Mouse (Mus musculus): ENCODE results near the gene Sema3e. TPM values are rescaled to one million over a fixed set of nuclear protein-coding genes. Genes with fewer than 3 reads are reported as not detected.

The Sema3e gene
- polyA plus RNA-seq, 1 experiment from 2014 or later, result 1.6 TPM

DNA sequence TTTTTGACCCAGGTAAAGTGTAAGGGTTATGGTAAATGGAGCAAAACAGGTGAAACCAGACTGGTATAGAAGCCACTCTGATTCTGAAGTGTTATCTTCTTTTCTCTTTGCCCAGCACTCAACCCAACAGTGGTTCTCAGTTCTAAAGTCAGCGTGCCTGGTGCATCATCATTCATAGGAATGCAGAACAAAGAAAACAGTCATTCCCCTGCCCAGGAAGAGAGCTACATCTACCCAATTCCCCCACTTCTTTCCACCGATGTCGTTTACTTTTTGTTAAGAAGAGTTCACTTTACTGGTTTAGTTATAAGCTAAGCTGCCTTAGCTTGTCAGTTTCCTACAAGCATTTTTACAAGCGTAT lies 65.5 kb downstream of the Sema3e start:
- H3K4me1 ChIP-seq (replicated peaks; ENCODE audit: control insufficient read depth, insufficient read depth, low read length), result no peaks in the 10 kb centered on the region
- no peak overlapping the region for H3K4me3 ChIP-seq (ENCODE audit: low read depth, low read length)
- no peaks in the 10 kb centered on the region for H3K36me3 ChIP-seq (ENCODE audit: control insufficient read depth, insufficient read depth, low read length)
- H3K27me3 ChIP-seq (replicated peaks; ENCODE audit: control insufficient read depth, insufficient read depth, low read length), result no peaks in the 10 kb centered on the region
- H3K4me2 ChIP-seq (ENCODE audit: low read length), result no peak overlapping the region
- WGBS, result 72% methylated on average over 4 of the region's 4 CpGs
- ATAC-seq (replicated peaks; ENCODE audit: low FRiP score, low TSS enrichment, low read depth) (no peak), DNase-seq (ENCODE audit: low spot score) (no peak)
- no peak overlapping the region for H3K27ac ChIP-seq (ENCODE audit: low read depth)
- no peaks in the 10 kb centered on the region for H3K9me3 ChIP-seq (ENCODE audit: control insufficient read depth, low read length)
- no peak overlapping the region for H3K9ac ChIP-seq (ENCODE audit: low read length)

DNA sequence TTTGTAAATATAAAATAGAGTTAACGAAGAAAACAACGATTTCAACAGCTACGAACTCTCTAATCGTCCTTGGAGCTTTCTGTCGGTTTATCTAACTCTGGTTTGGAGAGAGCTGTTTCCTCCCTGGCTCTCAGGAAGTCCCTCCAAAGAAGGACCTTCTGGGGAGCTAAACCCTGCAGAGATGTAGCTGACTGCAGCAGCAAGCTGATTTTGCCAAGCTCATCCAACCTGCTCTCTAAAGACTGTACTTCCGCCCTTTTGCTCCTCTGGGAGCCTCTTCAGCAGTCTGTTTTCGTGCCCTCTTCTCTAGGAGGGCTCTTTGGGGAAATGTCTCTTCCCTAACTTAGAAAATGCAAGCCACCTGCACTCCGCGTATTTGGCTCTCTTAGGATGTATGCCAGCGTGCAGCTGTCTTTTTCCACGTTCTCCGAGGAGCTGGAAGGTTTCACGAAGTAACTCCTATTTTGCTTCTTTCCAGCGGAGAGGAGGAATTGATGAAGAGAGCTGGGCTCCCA lies 67.2 kb downstream of the Sema3e start:
- no peak overlapping the region for H3K27ac ChIP-seq (ENCODE audit: low read depth)
- no peak overlapping the region for H3K4me3 ChIP-seq (ENCODE audit: low read depth, low read length)
- no peaks in the 10 kb centered on the region for H3K4me1 ChIP-seq (replicated peaks; ENCODE audit: control insufficient read depth, insufficient read depth, low read length)
- peak overlapping the region; percentile 23 for H3K4me2 ChIP-seq (ENCODE audit: low read length)
- no peaks in the 10 kb centered on the region for H3K27me3 ChIP-seq (replicated peaks; ENCODE audit: control insufficient read depth, insufficient read depth, low read length)
- DNase-seq (ENCODE audit: low spot score) (no peak), ATAC-seq (replicated peaks; ENCODE audit: low FRiP score, low TSS enrichment, low read depth) (no peak)
- no peaks in the 10 kb centered on the region for H3K36me3 ChIP-seq (ENCODE audit: control insufficient read depth, insufficient read depth, low read length)
- 48% methylated on average over 14 of the region's 14 CpGs for WGBS
- H3K9me3 ChIP-seq (ENCODE audit: control insufficient read depth, low read length), result no peaks in the 10 kb centered on the region
- H3K9ac ChIP-seq (ENCODE audit: low read length), result no peak overlapping the region

DNA sequence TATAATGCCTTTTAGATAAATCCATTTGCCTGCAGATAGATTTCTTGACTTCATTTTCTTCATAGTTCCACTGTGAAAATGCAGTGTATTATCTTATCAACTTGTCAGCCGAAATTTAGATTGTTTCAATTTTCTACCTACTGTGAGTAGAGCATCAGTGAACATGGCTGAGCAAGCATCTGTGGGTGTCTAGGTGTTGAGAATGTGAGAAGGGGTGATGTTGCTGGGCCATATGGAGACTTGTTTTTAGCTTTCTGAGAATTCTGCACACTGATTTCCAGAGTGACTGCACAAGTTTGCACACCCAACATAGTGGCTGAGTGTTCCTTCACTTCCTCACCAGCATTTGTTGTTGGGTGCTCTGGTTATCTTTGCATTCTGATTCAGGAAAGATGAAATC lies 71.1 kb downstream of the Sema3e start:
- no peaks in the 10 kb centered on the region for H3K36me3 ChIP-seq (ENCODE audit: control insufficient read depth, insufficient read depth, low read length)
- H3K9me3 ChIP-seq (ENCODE audit: control insufficient read depth, low read length), result no peaks in the 10 kb centered on the region
- H3K4me1 ChIP-seq (replicated peaks; ENCODE audit: control insufficient read depth, insufficient read depth, low read length), result no peaks in the 10 kb centered on the region
- no peaks in the 10 kb centered on the region for H3K27me3 ChIP-seq (replicated peaks; ENCODE audit: control insufficient read depth, insufficient read depth, low read length)
- no peak overlapping the region for H3K4me2 ChIP-seq (ENCODE audit: low read length)
- no peak overlapping the region for H3K4me3 ChIP-seq (ENCODE audit: low read depth, low read length)
- DNase-seq (ENCODE audit: low spot score), result no peak
- H3K27ac ChIP-seq (ENCODE audit: low read depth), result no peak overlapping the region
- ATAC-seq (replicated peaks; ENCODE audit: low FRiP score, low TSS enrichment, low read depth), result no peak
- H3K9ac ChIP-seq (ENCODE audit: low read length), result no peak overlapping the region
- 89% methylated on average over 1 of the region's 1 CpGs for WGBS

DNA sequence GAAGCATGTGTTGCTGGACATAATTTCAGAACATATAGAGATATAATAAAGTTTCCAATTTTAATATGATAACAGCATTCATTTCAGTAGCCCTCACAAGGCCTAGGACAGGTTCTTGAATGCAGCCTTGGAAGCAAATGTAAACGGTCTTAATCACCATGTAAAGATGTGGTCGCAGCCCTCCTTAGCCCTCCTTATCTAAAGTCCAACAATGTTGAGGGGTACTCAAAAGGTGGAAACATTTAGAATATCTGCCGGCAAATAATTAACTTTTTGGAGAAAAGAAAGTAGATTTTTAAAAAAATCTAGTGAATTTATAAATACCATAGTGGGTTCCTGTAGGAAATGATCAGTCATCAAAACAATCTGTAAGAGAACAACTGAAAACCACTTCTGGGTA lies 73.6 kb downstream of the Sema3e start:
- DNase-seq (ENCODE audit: low spot score), result no peak
- WGBS, result 73% methylated on average over 3 of the region's 3 CpGs

DNA sequence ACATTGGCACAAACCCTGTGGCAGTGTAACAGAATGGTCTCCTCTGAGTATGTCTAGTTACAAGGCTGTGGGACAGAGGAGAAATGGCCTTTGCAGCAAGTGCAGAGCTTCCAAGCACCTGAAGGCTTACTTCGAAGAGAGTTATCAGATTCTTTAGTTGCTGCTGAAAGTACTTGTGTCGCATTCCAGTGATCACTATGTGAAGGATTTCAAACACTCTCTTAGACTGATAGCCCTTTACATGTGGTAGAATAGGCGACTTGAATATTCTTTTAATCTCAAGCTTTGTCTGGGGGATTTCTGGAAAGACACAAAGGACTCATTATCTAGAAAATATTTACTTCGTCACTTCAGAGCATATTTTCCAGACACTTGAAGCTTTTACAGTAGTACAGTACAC lies 82.3 kb downstream of the Sema3e start:
- no peak for DNase-seq (ENCODE audit: low spot score)
- WGBS, result 75% methylated on average over 4 of the region's 4 CpGs
- Histone ChIP-seq H3K4me2 (ENCODE audit: low read length) (no peak overlapping the region), H3K27me3 (replicated peaks; ENCODE audit: control insufficient read depth, insufficient read depth, low read length) (no peaks in the 10 kb centered on the region), H3K4me1 (replicated peaks; ENCODE audit: control insufficient read depth, insufficient read depth, low read length) (no peaks in the 10 kb centered on the region), H3K27ac (ENCODE audit: low read depth) (no peak overlapping the region), H3K4me3 (ENCODE audit: low read depth, low read length) (no peak overlapping the region), H3K9ac (ENCODE audit: low read length) (no peak overlapping the region), H3K36me3 (ENCODE audit: control insufficient read depth, insufficient read depth, low read length) (no peaks in the 10 kb centered on the region), H3K9me3 (ENCODE audit: control insufficient read depth, low read length) (no peaks in the 10 kb centered on the region)
- no peak for ATAC-seq (replicated peaks; ENCODE audit: low FRiP score, low TSS enrichment, low read depth)

More for the DNA sequence above, 73.6 kb downstream of the Sema3e start:
- H3K27me3 ChIP-seq (replicated peaks; ENCODE audit: control insufficient read depth, insufficient read depth, low read length), result no peaks in the 10 kb centered on the region
- H3K9ac ChIP-seq (ENCODE audit: low read length), result no peak overlapping the region
- no peaks in the 10 kb centered on the region for H3K4me1 ChIP-seq (replicated peaks; ENCODE audit: control insufficient read depth, insufficient read depth, low read length)
- no peaks in the 10 kb centered on the region for H3K9me3 ChIP-seq (ENCODE audit: control insufficient read depth, low read length)
- no peak for ATAC-seq (replicated peaks; ENCODE audit: low FRiP score, low TSS enrichment, low read depth)
- H3K27ac ChIP-seq (ENCODE audit: low read depth), result no peak overlapping the region
- H3K4me3 ChIP-seq (ENCODE audit: low read depth, low read length), result no peak overlapping the region
- no peaks in the 10 kb centered on the region for H3K36me3 ChIP-seq (ENCODE audit: control insufficient read depth, insufficient read depth, low read length)
- no peak overlapping the region for H3K4me2 ChIP-seq (ENCODE audit: low read length)

DNA sequence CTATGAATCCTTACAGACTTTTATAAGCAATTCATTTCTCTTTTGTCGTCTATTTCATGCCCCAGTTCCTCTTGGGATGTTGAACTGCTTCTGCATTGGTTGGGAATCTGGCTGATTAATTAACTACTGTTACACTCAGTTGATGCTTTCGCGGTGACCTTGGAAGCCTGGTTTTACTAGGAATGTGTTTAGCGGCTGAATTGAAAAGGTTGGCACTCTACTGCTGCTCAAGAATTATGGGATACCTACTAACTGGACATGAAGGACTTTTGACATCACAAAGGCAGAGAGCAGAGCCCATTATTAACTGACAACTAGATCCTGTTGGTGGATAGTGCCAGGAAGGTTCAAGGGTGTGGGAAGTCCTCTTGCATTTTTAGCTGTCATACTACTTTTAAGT lies 83.9 kb downstream of the Sema3e start:
- Histone ChIP-seq H3K27me3 (replicated peaks; ENCODE audit: control insufficient read depth, insufficient read depth, low read length) (no peaks in the 10 kb centered on the region), H3K4me1 (replicated peaks; ENCODE audit: control insufficient read depth, insufficient read depth, low read length) (no peaks in the 10 kb centered on the region), H3K9ac (ENCODE audit: low read length) (no peak overlapping the region), H3K36me3 (ENCODE audit: control insufficient read depth, insufficient read depth, low read length) (no peaks in the 10 kb centered on the region), H3K4me3 (ENCODE audit: low read depth, low read length) (no peak overlapping the region), H3K9me3 (ENCODE audit: control insufficient read depth, low read length) (no peaks in the 10 kb centered on the region), H3K4me2 (ENCODE audit: low read length) (no peak overlapping the region), H3K27ac (ENCODE audit: low read depth) (no peak overlapping the region)
- ATAC-seq (replicated peaks; ENCODE audit: low FRiP score, low TSS enrichment, low read depth) (no peak), DNase-seq (ENCODE audit: low spot score) (no peak)
- 92% methylated on average over 4 of the region's 4 CpGs for WGBS

DNA sequence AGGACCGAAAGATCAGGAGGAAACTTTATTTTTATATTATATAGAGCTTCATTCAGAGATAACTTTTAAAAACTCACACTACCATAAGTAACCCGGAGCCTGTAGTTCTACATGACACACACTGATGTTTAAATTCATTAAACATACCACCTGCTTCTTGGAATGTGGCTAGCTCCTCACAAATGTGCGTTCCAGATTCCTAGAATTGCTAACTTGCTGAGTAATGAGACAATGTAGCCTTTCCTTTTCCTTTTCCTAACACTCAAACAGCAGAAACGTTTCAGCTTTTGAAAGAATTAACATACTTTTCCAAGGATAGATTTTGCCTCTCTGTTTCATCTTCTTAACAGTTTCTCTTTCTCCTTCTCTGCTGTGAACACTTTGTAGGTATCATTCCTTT lies 86.3 kb downstream of the Sema3e start:
- DNase-seq (ENCODE audit: low spot score) (no peak), ATAC-seq (replicated peaks; ENCODE audit: low FRiP score, low TSS enrichment, low read depth) (no peak)
- no peak overlapping the region for H3K27ac ChIP-seq (ENCODE audit: low read depth)
- WGBS, result 60% methylated on average over 4 of the region's 4 CpGs
- H3K4me2 ChIP-seq (ENCODE audit: low read length), result no peak overlapping the region
- H3K4me1 ChIP-seq (replicated peaks; ENCODE audit: control insufficient read depth, insufficient read depth, low read length), result no peaks in the 10 kb centered on the region
- no peak overlapping the region for H3K9ac ChIP-seq (ENCODE audit: low read length)
- H3K27me3 ChIP-seq (replicated peaks; ENCODE audit: control insufficient read depth, insufficient read depth, low read length), result no peaks in the 10 kb centered on the region
- H3K36me3 ChIP-seq (ENCODE audit: control insufficient read depth, insufficient read depth, low read length), result no peaks in the 10 kb centered on the region
- no peak overlapping the region for H3K4me3 ChIP-seq (ENCODE audit: low read depth, low read length)
- no peaks in the 10 kb centered on the region for H3K9me3 ChIP-seq (ENCODE audit: control insufficient read depth, low read length)

DNA sequence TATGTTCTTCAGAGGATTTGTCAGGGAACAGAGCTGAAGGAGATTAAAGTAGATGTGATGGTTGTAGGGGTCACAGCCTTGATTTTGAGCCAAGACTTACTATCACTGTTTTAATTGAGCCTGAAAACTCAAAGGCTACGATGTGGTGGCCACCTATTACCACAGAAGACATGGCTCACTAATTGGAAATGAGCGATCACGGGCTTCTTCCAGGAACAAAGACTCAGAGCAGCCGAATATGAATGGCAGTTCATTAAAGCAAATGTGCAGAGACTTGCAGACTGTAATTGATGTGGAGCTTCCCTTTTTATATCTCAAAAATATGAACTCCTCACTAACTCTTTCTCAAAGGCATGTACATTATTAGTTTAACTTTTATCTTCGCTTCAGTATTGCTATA lies 96.8 kb downstream of the Sema3e start:
- ATAC-seq (replicated peaks; ENCODE audit: low FRiP score, low TSS enrichment, low read depth) (no peak), DNase-seq (ENCODE audit: low spot score) (no peak)
- H3K9me3 ChIP-seq (ENCODE audit: control insufficient read depth, low read length), result no peaks in the 10 kb centered on the region
- 86% methylated on average over 5 of the region's 5 CpGs for WGBS
- no peak overlapping the region for H3K4me3 ChIP-seq (ENCODE audit: low read depth, low read length)
- H3K27ac ChIP-seq (ENCODE audit: low read depth), result no peak overlapping the region
- H3K27me3 ChIP-seq (replicated peaks; ENCODE audit: control insufficient read depth, insufficient read depth, low read length), result no peaks in the 10 kb centered on the region
- H3K36me3 ChIP-seq (ENCODE audit: control insufficient read depth, insufficient read depth, low read length), result no peaks in the 10 kb centered on the region
- no peak overlapping the region for H3K4me2 ChIP-seq (ENCODE audit: low read length)
- H3K4me1 ChIP-seq (replicated peaks; ENCODE audit: control insufficient read depth, insufficient read depth, low read length), result no peaks in the 10 kb centered on the region
- H3K9ac ChIP-seq (ENCODE audit: low read length), result no peak overlapping the region

DNA sequence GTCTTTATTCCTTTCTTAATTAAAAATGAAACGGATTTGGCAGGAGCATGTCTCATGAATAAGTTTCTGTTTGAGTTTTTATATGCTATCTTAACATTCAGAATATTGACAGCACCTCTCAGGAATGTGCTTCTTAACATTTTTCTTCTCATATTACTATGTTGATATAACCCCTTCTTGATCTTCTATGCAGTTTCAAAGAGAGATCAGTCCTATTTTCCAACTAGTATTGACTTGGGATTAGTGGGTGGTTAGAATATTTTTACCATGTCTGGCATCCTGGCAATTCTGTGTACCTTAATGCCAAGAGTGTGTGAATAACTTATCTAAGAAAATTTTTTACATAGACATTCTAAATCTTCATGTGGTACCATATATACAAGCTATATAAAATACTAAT lies 101.5 kb downstream of the Sema3e start:
- no peak for DNase-seq (ENCODE audit: low spot score)
- Histone ChIP-seq H3K36me3 (ENCODE audit: control insufficient read depth, insufficient read depth, low read length) (no peaks in the 10 kb centered on the region), H3K27ac (ENCODE audit: low read depth) (no peak overlapping the region), H3K27me3 (replicated peaks; ENCODE audit: control insufficient read depth, insufficient read depth, low read length) (no peaks in the 10 kb centered on the region), H3K4me3 (ENCODE audit: low read depth, low read length) (no peak overlapping the region), H3K4me1 (replicated peaks; ENCODE audit: control insufficient read depth, insufficient read depth, low read length) (no peaks in the 10 kb centered on the region), H3K9ac (ENCODE audit: low read length) (no peak overlapping the region), H3K4me2 (ENCODE audit: low read length) (no peak overlapping the region), H3K9me3 (ENCODE audit: control insufficient read depth, low read length) (no peaks in the 10 kb centered on the region)
- ATAC-seq (replicated peaks; ENCODE audit: low FRiP score, low TSS enrichment, low read depth), result no peak
- WGBS, result 76% methylated on average over 1 of the region's 1 CpGs

All from intestine, embryonic 14.5 days (tissue).